Mouse (Mus musculus): Measurements from ENCODE around the gene Piezo1.

DNA sequence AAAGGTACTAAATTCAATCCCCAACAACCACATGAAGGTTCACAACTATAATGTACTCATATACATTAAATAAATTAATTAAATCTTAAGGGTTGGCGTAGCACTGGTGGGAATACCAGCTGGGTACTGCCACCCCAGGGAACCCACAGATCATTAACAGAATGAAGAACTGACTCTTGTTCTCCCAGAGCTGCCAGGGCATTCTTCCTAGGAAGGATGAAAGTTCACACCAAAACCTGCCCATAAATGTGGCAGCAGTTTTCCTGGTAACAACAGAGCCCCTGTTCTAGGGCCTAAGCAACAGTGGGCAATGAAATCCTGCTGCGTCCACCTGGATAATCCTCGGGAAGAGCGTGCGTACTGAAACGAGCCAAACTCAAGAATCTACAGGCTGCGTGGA, 108.8 kb downstream of the Piezo1 start:
- TF ChIP-seq GATA1 (IDR thresholded peaks at IDR 0.05; ENCODE audit: low read length) = no peak
- TF ChIP-seq TAL1 (IDR thresholded peaks at IDR 0.05; ENCODE audit: low read length) = no peak

All from erythroblast, embryonic 14.5 days (primary cell).